Mouse (Mus musculus) heart, embryonic 14.5 days (tissue): Measurements from ENCODE around the gene Med16. TPM values are rescaled to one million over a fixed set of nuclear protein-coding genes. Genes with fewer than 3 reads are reported as not detected.

ENCODE experiments used
- ATAC-seq: fragments of 200-750 bp; cut with Nextera tagmentation; 2 replicates; pipeline ENCODE4 v1.8.0; 2017; ENCODE audit warnings: low read depth, moderate TSS enrichment; ENCODE audit not compliant: insufficient number of reproducible peaks, insufficient read depth, low FRiP score
- H3K27ac ChIP-seq, 2 experiments: fragments of 200-500 bp in 1 of 2; fragments of 300-500 bp in 1 of 2; sonication (generic) in 1 of 2; replicated peaks in 1 of 2; 2 replicates each; pipeline ENCODE4 v1.5.1; 2012 to 2014; ENCODE audit warnings: low read depth in 2 of 2, low read length in 2 of 2, control low read depth in 1 of 2, mild to moderate bottlenecking in 1 of 2, mixed read lengths in 1 of 2; ENCODE audit not compliant: control insufficient read depth in 1 of 2, insufficient read depth in 1 of 2
- H3K27me3 ChIP-seq: fragments of 300-500 bp; sonication (generic); 2 replicates; pipeline ENCODE4 v1.6.1; 2014; ENCODE audit warnings: mild to moderate bottlenecking, low read length, control low read depth; ENCODE audit not compliant: control insufficient read depth, insufficient read depth
- H3K36me3 ChIP-seq: fragments of 300-500 bp; sonication (generic); 2 replicates; pipeline ENCODE4 v1.6.1; 2014; ENCODE audit warnings: mild to moderate bottlenecking, control low read depth, low read length, mixed read lengths; ENCODE audit not compliant: control insufficient read depth, insufficient read depth
- H3K4me1 ChIP-seq, 2 experiments: fragments of 200-500 bp in 1 of 2; fragments of 300-500 bp in 1 of 2; sonication (generic) in 1 of 2; 2 replicates each; pipeline ENCODE4 v1.6.1; 2012 to 2014; ENCODE audit warnings: low read length in 2 of 2, control low read depth in 1 of 2, mixed read lengths in 1 of 2; ENCODE audit not compliant: control insufficient read depth in 2 of 2, insufficient read depth in 2 of 2
- H3K4me2 ChIP-seq: fragments of 300-500 bp; sonication (generic); 2 replicates; pipeline ENCODE4 v1.6.1; 2014; ENCODE audit warnings: mild to moderate bottlenecking, low read length
- H3K4me3 ChIP-seq, 2 experiments: fragments of 200-500 bp in 1 of 2; fragments of 300-500 bp in 1 of 2; sonication (generic) in 1 of 2; 2 replicates each; pipeline ENCODE4 v1.5.1; 2012 to 2014; ENCODE audit warnings: low read length in 2 of 2, mild to moderate bottlenecking in 2 of 2, control low read depth in 1 of 2, low read depth in 1 of 2, moderate library complexity in 1 of 2; ENCODE audit not compliant: control insufficient read depth in 1 of 2, insufficient read depth in 1 of 2
- H3K9ac ChIP-seq: fragments of 300-500 bp; sonication (generic); 2 replicates; pipeline ENCODE4 v1.6.1; 2014; ENCODE audit warnings: mild to moderate bottlenecking, low read length
- H3K9me3 ChIP-seq: fragments of 300-500 bp; sonication (generic); 2 replicates; pipeline ENCODE4 v1.6.1; 2016; ENCODE audit warnings: low read length, control low read depth; ENCODE audit not compliant: control insufficient read depth
- WGBS: fragments of 180-500 bp; shearing (Covaris S2); extraction: QIAGEN DNeasy Blood & Tissue Kit; methylation state at CpG from one replicate; pipeline ENCODE4 v1.1.7; 2014; 5-methylcytosine and 5-hydroxymethylcytosine counted together
- microRNA-seq: library from miRNA; unstranded; fragments of <30 nt; microRNA quantifications from one replicate; pipeline ENCODE4, GENCODE M21; 2016
- polyA plus RNA-seq: library from polyadenylated mRNA; unstranded; fragments of >200 nt; fragmentation: Nextera tagmentation; extraction: Ambion mirVana; gene quantifications from 2 replicates; pipeline ENCODE4 v1.2.1, GENCODE M21; 2014

Med16 gene
- polyA plus RNA-seq, 1 experiment from 2014 or later, result 34.7 TPM

DNA sequence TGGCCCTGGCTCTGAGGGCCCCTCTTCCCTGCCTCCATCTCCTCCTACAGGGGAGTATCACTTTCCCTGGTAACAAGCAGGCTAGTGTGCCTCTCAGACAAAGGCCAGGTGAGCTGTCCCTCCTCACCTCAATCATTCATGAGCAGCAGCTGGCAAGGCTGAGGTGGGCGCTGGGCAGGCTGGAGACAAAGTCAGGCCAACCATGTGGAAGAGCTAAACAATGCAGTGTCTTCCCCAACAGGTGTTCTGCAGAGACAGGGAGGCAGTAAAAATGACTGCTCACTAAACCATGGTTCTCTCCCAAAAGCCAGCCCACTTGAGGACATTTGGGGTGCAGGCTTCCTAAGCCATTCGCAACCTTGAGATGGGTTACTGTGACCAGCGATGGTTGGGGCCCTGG lies 57.1 kb downstream of the Med16 start:
- Histone ChIP-seq H3K4me1 (peaks cover 29 to 36% of the 10 kb centered on the region in 2 experiments), H3K4me2 (peak overlapping the region; percentile 93), H3K9ac (peak overlapping the region; percentile 90), H3K4me3 (no peak overlapping the region), H3K36me3 (peaks cover 11% of the 10 kb centered on the region; the same call in 1 of the 2 replicates), H3K27me3 (no peaks in the 10 kb centered on the region), H3K9me3 (no peaks in the 10 kb centered on the region), H3K27ac (peak overlapping the region; percentile 100)
- ATAC-seq, result no peak
- 73% methylated on average over 3 of the region's 3 CpGs for WGBS

DNA sequence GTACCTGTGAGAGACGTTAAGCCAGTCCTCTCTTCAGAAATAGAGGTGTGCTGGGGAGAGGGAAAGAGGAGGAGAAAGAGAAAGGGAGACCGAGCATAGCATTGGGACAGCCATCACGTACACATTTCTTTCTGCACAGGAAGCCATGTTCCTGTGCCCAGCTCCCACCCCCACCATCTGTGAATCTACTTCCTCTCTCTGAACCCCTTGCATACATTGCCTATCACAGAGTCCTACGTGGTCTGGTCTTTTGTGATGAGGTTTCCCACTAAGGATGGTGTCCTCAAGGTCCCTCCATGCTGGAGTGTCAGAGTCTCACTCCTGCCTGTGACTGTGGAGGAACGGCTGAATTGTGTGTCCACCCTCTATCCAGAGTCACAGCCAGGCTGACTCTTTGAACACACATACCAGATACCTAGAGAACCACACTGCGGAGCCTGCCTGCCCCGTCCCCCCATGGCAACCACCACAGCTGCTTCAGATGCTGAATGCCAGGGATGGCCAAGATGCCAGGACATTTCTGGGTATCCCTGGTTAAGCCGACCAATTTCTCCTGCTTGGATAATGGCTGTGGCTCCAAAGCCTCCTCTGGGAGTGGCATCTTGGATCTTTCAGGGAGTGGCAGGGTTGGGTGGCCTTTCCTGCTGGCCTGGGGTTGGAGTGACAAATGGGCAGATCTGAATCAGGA lies 58.6 kb downstream of the Med16 start:
- H3K4me2 ChIP-seq, result no peak overlapping the region
- no peaks in the 10 kb centered on the region for H3K9me3 ChIP-seq
- H3K27ac ChIP-seq, result no peak overlapping the region
- no peak for ATAC-seq
- peaks cover 26% of the 10 kb centered on the region in 2 experiments for H3K4me1 ChIP-seq
- H3K9ac ChIP-seq, result no peak overlapping the region
- H3K4me3 ChIP-seq, result no peak overlapping the region
- H3K36me3 ChIP-seq, result no peaks in the 10 kb centered on the region
- WGBS, result 66% methylated on average over 8 of the region's 8 CpGs
- no peaks in the 10 kb centered on the region for H3K27me3 ChIP-seq

DNA sequence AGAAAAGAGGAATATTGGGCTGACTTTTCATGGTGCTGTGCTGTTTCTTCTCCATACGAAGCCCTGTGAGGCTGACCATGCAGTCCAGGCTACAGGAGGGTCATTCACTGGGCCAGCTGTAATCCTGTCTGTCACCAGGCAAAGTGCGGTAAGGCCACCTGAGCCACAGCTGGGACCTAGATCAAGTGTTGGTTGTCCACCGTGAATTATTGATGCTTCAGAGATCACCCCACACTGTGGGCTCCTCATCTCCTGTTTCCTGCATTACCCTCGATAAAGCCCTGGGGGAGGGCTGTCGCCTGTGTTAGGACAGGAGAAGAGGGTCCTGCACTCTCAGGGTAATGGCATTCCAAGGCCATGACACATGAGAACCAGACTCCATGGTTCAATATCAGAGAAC lies 62.2 kb downstream of the Med16 start:
- no peak overlapping the region for H3K27ac ChIP-seq
- no peak for ATAC-seq
- H3K27me3 ChIP-seq, result no peaks in the 10 kb centered on the region
- peaks cover 13 to 21% of the 10 kb centered on the region in 2 experiments for H3K4me1 ChIP-seq
- no peak overlapping the region for H3K9ac ChIP-seq
- H3K9me3 ChIP-seq, result no peaks in the 10 kb centered on the region
- no peaks in the 10 kb centered on the region for H3K36me3 ChIP-seq
- 39% methylated on average over 5 of the region's 5 CpGs for WGBS
- no peak overlapping the region for H3K4me2 ChIP-seq
- H3K4me3 ChIP-seq, result no peak overlapping the region

Small RNA genes within 50 kb of the gene (microRNA-seq; reads per million reads assigned to microRNA genes)
- gene Mir6910, result not detected

Other genes with a start within 250 kb of the Med16 start
- 1.00 and 1.8 TPM in 2 replicates for gene Madcam1, start 244.4 kb downstream of the Med16 start, polyA plus RNA-seq
- gene Tpgs1, start 239.6 kb downstream of the Med16 start, polyA plus RNA-seq, result 44.5 and 48.2 TPM in 2 replicates
- gene Cdc34, start 226.7 kb downstream of the Med16 start, polyA plus RNA-seq, result 106 and 109 TPM in 2 replicates
- gene Gzmm, start 219.9 kb downstream of the Med16 start, polyA plus RNA-seq, result 0.77 and 0.94 TPM in 2 replicates
- 989 and 1,200 TPM in 2 replicates for gene Bsg, start 204.4 kb downstream of the Med16 start, polyA plus RNA-seq
- gene Hcn2, start 192.3 kb downstream of the Med16 start, polyA plus RNA-seq, result 0.05 and 0.19 TPM in 2 replicates
- gene Polrmt, start 162.3 kb downstream of the Med16 start, polyA plus RNA-seq, result 20.2 and 27.4 TPM in 2 replicates
- 0.12 and 0.38 TPM in 2 replicates for gene Fgf22, start 153.8 kb downstream of the Med16 start, polyA plus RNA-seq
- gene Rnf126, start 142.0 kb downstream of the Med16 start, polyA plus RNA-seq, result 54.4 and 62.5 TPM in 2 replicates
- gene Fstl3, start 131.7 kb downstream of the Med16 start, polyA plus RNA-seq, result 19.9 and 21.1 TPM in 2 replicates
- gene Prss57, start 118.0 kb downstream of the Med16 start, polyA plus RNA-seq, result 0.08 TPM in 1 of 2 replicates, not detected in the other
- 58.3 and 68.1 TPM in 2 replicates for gene Palm, start 115.4 kb downstream of the Med16 start, polyA plus RNA-seq
- gene Misp, start 87.9 kb downstream of the Med16 start, polyA plus RNA-seq, result 0.61 and 1.5 TPM in 2 replicates
- 62.7 and 78.9 TPM in 2 replicates for gene Ptbp1, start 54.5 kb downstream of the Med16 start, polyA plus RNA-seq
- 1.4 and 2.0 TPM in 2 replicates for gene Prtn3, start 34.4 kb downstream of the Med16 start, polyA plus RNA-seq
- 6.9 and 9.4 TPM in 2 replicates for gene Plppr3, start 34.3 kb downstream of the Med16 start, polyA plus RNA-seq
- 0.42 TPM in 1 of 2 replicates, not detected in the other for gene Elane, start 22.7 kb downstream of the Med16 start, polyA plus RNA-seq
- gene Cfd, start 18.1 kb downstream of the Med16 start, polyA plus RNA-seq, result not detected in 2 replicates
- gene Gm26602, start 1.9 kb upstream of the Med16 start, polyA plus RNA-seq, result 4.6 TPM in 1 of 2 replicates, not detected in the other
- 0.19 and 0.70 TPM in 2 replicates for gene Kiss1r, start 8.0 kb upstream of the Med16 start, polyA plus RNA-seq
- 96.7 and 98.5 TPM in 2 replicates for gene R3hdm4, start 12.3 kb upstream of the Med16 start, polyA plus RNA-seq
- 1.9 and 2.8 TPM in 2 replicates for gene Arid3a, start 18.1 kb upstream of the Med16 start, polyA plus RNA-seq
- gene Wdr18, start 51.2 kb upstream of the Med16 start, polyA plus RNA-seq, result 73.2 and 84.4 TPM in 2 replicates
- 0.09 and 0.18 TPM in 2 replicates for gene Grin3b, start 61.8 kb upstream of the Med16 start, polyA plus RNA-seq
- 16.2 and 20.3 TPM in 2 replicates for gene Tmem259, start 75.4 kb upstream of the Med16 start, polyA plus RNA-seq
- gene Cnn2, start 79.7 kb upstream of the Med16 start, polyA plus RNA-seq, result 265 and 275 TPM in 2 replicates
- gene Abca7, start 87.6 kb upstream of the Med16 start, polyA plus RNA-seq, result 1.6 and 1.7 TPM in 2 replicates
- gene Arhgap45, start 107.7 kb upstream of the Med16 start, polyA plus RNA-seq, result 3.0 and 3.4 TPM in 2 replicates
- gene Polr2e, start 130.9 kb upstream of the Med16 start, polyA plus RNA-seq, result 146 and 162 TPM in 2 replicates
- 715 and 757 TPM in 2 replicates for gene Gpx4, start 138.2 kb upstream of the Med16 start, polyA plus RNA-seq
- gene Sbno2, start 196.6 kb upstream of the Med16 start, polyA plus RNA-seq, result 9.5 and 9.6 TPM in 2 replicates
- gene Stk11, start 206.9 kb upstream of the Med16 start, polyA plus RNA-seq, result 14.6 and 17.7 TPM in 2 replicates
- 988 and 1,015 TPM in 2 replicates for gene Atp5d, start 229.7 kb upstream of the Med16 start, polyA plus RNA-seq
- 1.6 and 2.6 TPM in 2 replicates for gene Cbarp, start 231.9 kb upstream of the Med16 start, polyA plus RNA-seq
- gene Midn, start 239.3 kb upstream of the Med16 start, polyA plus RNA-seq, result 21.2 and 25.8 TPM in 2 replicates